Mouse (Mus musculus) ES-E14 (cell line): ENCODE measurements around the gene Atp1a1.

Experiments used
- CHD2 ChIP-seq: IDR thresholded peaks from 2 replicates; pipeline ENCODE4 v1.6.1; 2014; ENCODE audit warnings: mild to moderate bottlenecking, low read depth, low read length, inconsistent platforms
- MAFK ChIP-seq: IDR thresholded peaks from 2 replicates; pipeline ENCODE4 v1.6.1; 2014; ENCODE audit warnings: mild to moderate bottlenecking, low read depth, low read length, inconsistent platforms; ENCODE audit not compliant: insufficient read depth
- ZC3H11A ChIP-seq: IDR thresholded peaks from 2 replicates; pipeline ENCODE4 v1.6.1; 2012; ENCODE audit warnings: low read depth, mild to moderate bottlenecking, inconsistent platforms, low read length, borderline replicate concordance

DNA sequence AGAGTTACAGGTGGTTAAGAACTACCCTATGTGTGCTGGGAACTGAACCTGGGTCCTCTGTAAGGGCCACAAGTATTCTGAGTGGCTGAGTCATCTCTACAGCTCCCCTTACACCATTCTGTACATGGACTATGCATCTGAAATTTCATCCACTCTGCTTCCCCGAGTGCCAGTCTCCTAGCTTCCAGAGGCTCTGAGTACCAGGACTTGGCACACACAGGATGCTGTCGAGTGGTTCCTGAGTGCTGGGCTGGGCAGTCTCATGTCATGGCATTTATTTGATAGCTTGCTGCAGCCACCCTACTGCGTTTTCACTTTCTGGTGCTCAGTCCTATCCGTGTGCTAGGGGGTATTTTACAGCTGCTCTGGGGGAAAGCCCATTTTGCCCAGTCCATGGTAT lies 35.9 kb downstream of the Atp1a1 start:
- TF ChIP-seq CHD2 (no peak), ZC3H11A (no peak), MAFK (no peak)
